10 mouse cellular contexts compared by ENCODE assay signal in genomic region chr19:3654940-3655339, GRCm38 (mm10). TPM values are rescaled to one million over a fixed set of nuclear protein-coding genes. Genes with fewer than 3 reads are reported as not detected.
DNase-seq lines count a peak whose midpoint lies in the region; ATAC-seq and TF ChIP-seq lines count a peak whose summit lies in the region.
"Had no signal": no experiment of that assay in that cellular context is flagged by ENCODE, and none has a peak within 500 bp of the region (broad histone marks: within the 10 kb centered on the region; RNA-seq: fewer than 3 reads in every experiment).

No protein-coding gene starts in this region.

- no peak overlapping the region for H3K4me3 ChIP-seq in intestine, postnatal 0 days (ENCODE audit: low read depth, low read length)
- no peak overlapping the region for H3K4me3 ChIP-seq in intestine, embryonic 15.5 days (replicated peaks)
- H3K4me3 ChIP-seq in midbrain, postnatal 0 days (ENCODE audit: low read depth, low read length), result no peak overlapping the region
- H3K4me3 ChIP-seq in midbrain, embryonic 16.5 days (ENCODE audit: low read depth, low read length), result no peak overlapping the region
- H3K4me3 ChIP-seq: hindbrain, embryonic 15.5 days; limb, embryonic 10.5 days; myocyte had no signal

- peaks cover 56% of the 10 kb centered on the region for H3K36me3 ChIP-seq in intestine, postnatal 0 days (ENCODE audit: control insufficient read depth, insufficient read depth)
- peaks cover 40% of the 10 kb centered on the region for H3K36me3 ChIP-seq in intestine, embryonic 15.5 days
- no peaks in the 10 kb centered on the region for H3K36me3 ChIP-seq in midbrain, postnatal 0 days (ENCODE audit: insufficient read depth, low read length)
- peaks cover 7% of the 10 kb centered on the region for H3K36me3 ChIP-seq in midbrain, embryonic 16.5 days (ENCODE audit: control insufficient read depth, insufficient read depth, low read length)

- peak; percentile 43 for TF ChIP-seq CTCF in intestine, postnatal 0 days (IDR thresholded peaks at IDR 0.05; ENCODE audit: low read depth)
- peak; percentile 21; the same call in 1 of the 2 replicates for TF ChIP-seq CTCF in midbrain, postnatal 0 days (IDR thresholded peaks at IDR 0.05)

- no peak overlapping the region for H3K9ac ChIP-seq in intestine, postnatal 0 days (ENCODE audit: low read depth, low read length)
- H3K9ac ChIP-seq in intestine, embryonic 15.5 days, result no peak overlapping the region
- H3K9ac ChIP-seq in midbrain, postnatal 0 days (replicated peaks; ENCODE audit: low read length, poor library complexity, severe bottlenecking), result no peak overlapping the region
- no peak overlapping the region for H3K9ac ChIP-seq in midbrain, embryonic 16.5 days (ENCODE audit: low read depth, low read length)
- H3K9ac ChIP-seq: hindbrain, embryonic 15.5 days had no signal

- no peak for DNase-seq in midbrain, postnatal 0 days (ENCODE audit: low spot score)
- no peak for DNase-seq in cerebellum, adult 8-10 months
- DNase-seq in gastrocnemius, postnatal 36 days, result no peak

- no peaks in the 10 kb centered on the region for H3K27me3 ChIP-seq in intestine, postnatal 0 days (replicated peaks; ENCODE audit: control insufficient read depth, insufficient read depth, low read length)
- no peaks in the 10 kb centered on the region for H3K27me3 ChIP-seq in intestine, embryonic 15.5 days (replicated peaks)
- no peaks in the 10 kb centered on the region for H3K27me3 ChIP-seq in midbrain, postnatal 0 days (ENCODE audit: insufficient read depth, low read length)
- H3K27me3 ChIP-seq in midbrain, embryonic 16.5 days (ENCODE audit: control insufficient read depth, insufficient read depth, low read depth, low read length), result no peaks in the 10 kb centered on the region
- H3K27me3 ChIP-seq: hindbrain, embryonic 15.5 days had no signal

- intact Hi-C loops in gastrocnemius, postnatal 36 days (cut with DNase I), result loop anchor here (5.0 kb wide), 1 partner anchor 38 kb away; no protein-coding TSS in a partner anchor

- H3K27ac ChIP-seq in intestine, postnatal 0 days (ENCODE audit: low read depth, low read length), result no peak overlapping the region
- no peak overlapping the region for H3K27ac ChIP-seq in intestine, embryonic 15.5 days
- no peak overlapping the region for H3K27ac ChIP-seq in midbrain, postnatal 0 days (ENCODE audit: low read depth, low read length)
- H3K27ac ChIP-seq in midbrain, embryonic 16.5 days (ENCODE audit: low read length), result no peak overlapping the region
- H3K27ac ChIP-seq: hindbrain, embryonic 15.5 days; limb, embryonic 10.5 days had no signal

- WGBS in intestine, postnatal 0 days, result 65% methylated on average over 4 of the region's 4 CpGs
- WGBS in intestine, embryonic 15.5 days, result 80% methylated on average over 4 of the region's 4 CpGs
- WGBS in midbrain, postnatal 0 days, result 85% methylated on average over 4 of the region's 4 CpGs
- WGBS in midbrain, embryonic 16.5 days, result 85% methylated on average over 4 of the region's 4 CpGs

- H3K4me1 ChIP-seq in intestine, postnatal 0 days (replicated peaks; ENCODE audit: control insufficient read depth, insufficient read depth, low read length), result no peaks in the 10 kb centered on the region
- no peaks in the 10 kb centered on the region for H3K4me1 ChIP-seq in intestine, embryonic 15.5 days (replicated peaks)
- H3K4me1 ChIP-seq in midbrain, postnatal 0 days (ENCODE audit: insufficient read depth, low read length), result no peaks in the 10 kb centered on the region
- H3K4me1 ChIP-seq in midbrain, embryonic 16.5 days (ENCODE audit: control insufficient read depth, insufficient read depth, low read length), result no peaks in the 10 kb centered on the region
- H3K4me1 ChIP-seq: hindbrain, embryonic 15.5 days had no signal

- no peaks in the 10 kb centered on the region for H3K9me3 ChIP-seq in intestine, postnatal 0 days (ENCODE audit: control insufficient read depth)
- no peaks in the 10 kb centered on the region for H3K9me3 ChIP-seq in intestine, embryonic 15.5 days
- no peaks in the 10 kb centered on the region for H3K9me3 ChIP-seq in midbrain, postnatal 0 days (ENCODE audit: low read length)
- H3K9me3 ChIP-seq in midbrain, embryonic 16.5 days (replicated peaks; ENCODE audit: control insufficient read depth, low read length, poor library complexity, severe bottlenecking), result no peaks in the 10 kb centered on the region
- H3K9me3 ChIP-seq: hindbrain, embryonic 15.5 days had no signal

- no peak for ATAC-seq in intestine, postnatal 0 days
- no peak for ATAC-seq in intestine, embryonic 15.5 days
- ATAC-seq in midbrain, postnatal 0 days (ENCODE audit: low FRiP score), result no peak
- ATAC-seq in midbrain, embryonic 16.5 days, result no peak
- peak; percentile 85 for ATAC-seq in megakaryocyte progenitor cell, adult 5-6 weeks (replicated peaks; ENCODE audit: poor library complexity)

- no peak overlapping the region for H3K4me2 ChIP-seq in intestine, postnatal 0 days (replicated peaks; ENCODE audit: low read depth)
- H3K4me2 ChIP-seq in intestine, embryonic 15.5 days (replicated peaks), result no peak overlapping the region
- no peak overlapping the region for H3K4me2 ChIP-seq in midbrain, postnatal 0 days (ENCODE audit: low read depth, low read length, poor library complexity, severe bottlenecking)
- H3K4me2 ChIP-seq in midbrain, embryonic 16.5 days (ENCODE audit: low read length), result no peak overlapping the region
- H3K4me2 ChIP-seq: hindbrain, embryonic 15.5 days had no signal

RNA-seq across cellular contexts. Expression of gene Lrp5, which starts 31.4 kb away (rescaled TPM):
- 2.8 and 3.2 TPM in 2 replicates for polyA plus RNA-seq in intestine, postnatal 0 days (2015; fragmentation: Nextera tagmentation; extraction: Ambion mirVana)
- polyA plus RNA-seq in intestine, embryonic 15.5 days (2015; fragmentation: Nextera tagmentation; extraction: Ambion mirVana), result 5.2 and 5.4 TPM in 2 replicates
- total RNA-seq in midbrain, postnatal 0 days (2014; rRNA removed), result 9.9 and 15.0 TPM in 2 replicates
- polyA plus RNA-seq in midbrain, postnatal 0 days (2015; fragmentation: Nextera tagmentation; extraction: Ambion mirVana), result 0.58 and 0.74 TPM in 2 replicates
- polyA plus RNA-seq in midbrain, embryonic 16.5 days (2015; fragmentation: Nextera tagmentation; extraction: Ambion mirVana), result 0.89 and 0.92 TPM in 2 replicates
- 20.3 and 22.4 TPM in 2 replicates for total RNA-seq in megakaryocyte progenitor cell, adult 5-6 weeks (2015)
- total RNA-seq in megakaryocyte progenitor cell, adult 5-6 weeks (2017), result 17.3 and 20.4 TPM in 2 replicates
- total RNA-seq in gastrocnemius, postnatal 36 days (2021), result 10 to 100 TPM; 21.9 to 22.9 TPM

RNA-seq across cellular contexts. Expression of gene 1810055G02Rik, which starts 53.2 kb away (rescaled TPM):
- 215 and 238 TPM in 2 replicates for polyA plus RNA-seq in intestine, postnatal 0 days (2015; fragmentation: Nextera tagmentation; extraction: Ambion mirVana)
- 39.9 and 41.9 TPM in 2 replicates for polyA plus RNA-seq in intestine, embryonic 15.5 days (2015; fragmentation: Nextera tagmentation; extraction: Ambion mirVana)
- 31.8 and 33.3 TPM in 2 replicates for total RNA-seq in midbrain, postnatal 0 days (2014; rRNA removed)
- polyA plus RNA-seq in midbrain, postnatal 0 days (2015; fragmentation: Nextera tagmentation; extraction: Ambion mirVana), result 29.4 and 36.1 TPM in 2 replicates
- 33.3 and 33.4 TPM in 2 replicates for polyA plus RNA-seq in midbrain, embryonic 16.5 days (2015; fragmentation: Nextera tagmentation; extraction: Ambion mirVana)
- total RNA-seq in megakaryocyte progenitor cell, adult 5-6 weeks (2015), result 12.5 and 12.8 TPM in 2 replicates
- 6.0 and 7.1 TPM in 2 replicates for total RNA-seq in megakaryocyte progenitor cell, adult 5-6 weeks (2017)
- 10 to 100 TPM; 10.6 to 11.1 TPM for total RNA-seq in gastrocnemius, postnatal 36 days (2021)
